Mouse (Mus musculus) gastrocnemius, postnatal 4 days (tissue): Measurements from ENCODE around the gene Olfr1287. TPM values are rescaled to one million over a fixed set of nuclear protein-coding genes. Genes with fewer than 3 reads are reported as not detected.

Experiments used
- DNase-seq, 2 experiments: peaks; one replicate each; pipeline ENCODE4 v3.0.0; 2021 to 2022; ENCODE audit warnings: low spot score in 2 of 2, mixed read lengths in 2 of 2
- long read RNA-seq, 2 experiments: library from polyadenylated mRNA; stranded (forward); transcript quantifications; one replicate each; pipeline ENCODE4 v2.0.0; 2021
- total RNA-seq, 2 experiments: library from RNA; stranded (reverse); gene quantifications; 2 replicates each; pipeline ENCODE4 v1.2.3; 2021

The Olfr1287 gene
- total RNA-seq = not detected
- long read RNA-seq, experiment 1 = 0 reads
- long read RNA-seq, experiment 2 = 0 reads

DNA sequence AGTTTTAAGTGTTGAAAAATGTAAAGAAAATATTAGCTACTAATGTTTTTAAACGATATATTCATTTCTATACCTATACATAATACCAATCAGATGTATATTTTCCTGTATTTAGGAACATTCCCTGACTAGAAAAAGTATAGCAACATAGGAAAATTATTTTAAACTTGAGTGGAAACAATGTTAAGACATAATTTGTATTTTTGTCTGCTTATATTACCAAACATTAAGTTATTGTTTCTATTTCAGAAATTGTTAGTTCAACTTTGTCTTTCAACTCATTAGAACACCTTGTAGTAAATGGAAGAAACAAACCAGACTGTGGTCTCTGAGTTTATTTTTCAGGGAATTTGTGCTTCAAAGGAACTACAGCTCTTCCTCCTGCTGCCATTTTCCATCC is at the start of gene Olfr1287:
Gene Olfr1287 (plus strand): TSS at position 301 of the 400 bp plus-strand sequence.
- no peak for DNase-seq

GRCm38 (mm10) chr2:111422931-111423330 is 26.0 kb upstream of the Olfr1287 start, which contains the start of gene Olfr1286:
Gene Olfr1286 (minus strand): TSS chr2:111423115.
- no peak for DNase-seq

DNA sequence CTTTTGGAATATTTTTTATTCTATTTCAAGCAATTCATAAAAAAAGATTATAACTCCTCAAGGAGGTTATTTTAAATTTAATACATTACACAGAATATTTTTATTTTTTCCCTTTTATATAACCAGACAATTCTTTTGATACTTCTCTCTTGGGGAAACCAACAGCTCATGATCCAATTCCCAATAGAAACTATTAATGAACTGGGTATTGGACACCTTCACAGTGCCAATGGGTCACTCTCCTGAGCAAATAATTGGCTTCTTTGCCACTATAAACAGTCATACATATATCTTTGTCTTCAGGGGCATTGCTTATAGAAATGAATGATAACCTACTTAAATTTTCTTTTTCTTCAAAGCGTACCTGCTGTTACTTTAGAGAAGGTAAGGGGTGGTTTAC is 24.9 kb downstream of the Olfr1287 start, which contains the start of gene Olfr1288:
Gene Olfr1288 (plus strand): TSS at position 301 of the 400 bp plus-strand sequence.
- DNase-seq = no peak

DNA sequence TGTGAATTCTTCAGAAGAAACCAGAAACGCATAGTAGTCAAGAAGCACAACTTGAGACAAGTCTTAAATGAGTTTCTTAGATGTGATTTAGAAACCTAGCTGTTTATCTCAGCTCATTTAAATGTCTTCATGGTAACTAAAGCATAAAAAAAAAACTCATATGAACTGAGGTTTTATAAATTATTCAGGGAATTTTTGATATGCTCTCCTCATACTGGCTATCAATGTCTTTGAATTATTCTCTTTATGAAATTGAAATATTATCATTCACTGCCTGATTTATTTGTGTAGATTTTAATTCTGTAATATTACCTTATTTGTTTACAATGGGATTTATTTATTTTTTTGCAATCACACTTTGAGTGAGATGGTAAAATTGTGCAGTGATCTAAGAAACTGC is 31.6 kb downstream of the Olfr1287 start, which contains the start of gene Olfr1289:
Gene Olfr1289 (plus strand): TSS at position 301 of the 400 bp plus-strand sequence.
- DNase-seq = no peak

GRCm38 (mm10) chr2:111493729-111494128 is 44.8 kb downstream of the Olfr1287 start, which contains the start of gene Olfr1290:
Gene Olfr1290 (minus strand): TSS chr2:111493829.
- DNase-seq = no peak

- DNase-seq = no peak
Observed at GRCm38 (mm10) chr2:111496880-111497279, 47.9 kb downstream of the Olfr1287 start, which contains the start of gene Olfr1291-ps1. Gene Olfr1291-ps1 (plus strand): TSS chr2:111497180.

Other genes with a start within 250 kb of the Olfr1287 start
- not detected for gene 4930430A15Rik, start 219.5 kb upstream of the Olfr1287 start, total RNA-seq
- not detected for gene Olfr1275, start 213.9 kb upstream of the Olfr1287 start, total RNA-seq
- gene Olfr1276, start 194.6 kb upstream of the Olfr1287 start, total RNA-seq = not detected
- not detected for gene Olfr1277, start 175.0 kb upstream of the Olfr1287 start, total RNA-seq
- not detected for gene Olfr1278, start 159.0 kb upstream of the Olfr1287 start, total RNA-seq
- gene Olfr1279, start 148.5 kb upstream of the Olfr1287 start, total RNA-seq = not detected
- gene Olfr1280, start 135.1 kb upstream of the Olfr1287 start, total RNA-seq = not detected
- gene Olfr1281, start 122.6 kb upstream of the Olfr1287 start, total RNA-seq = not detected
- gene Olfr1282, start 113.1 kb upstream of the Olfr1287 start, total RNA-seq = not detected
- not detected for gene Olfr1283, start 82.4 kb upstream of the Olfr1287 start, total RNA-seq
- gene Olfr1284, start 73.6 kb upstream of the Olfr1287 start, total RNA-seq = not detected
- gene Olfr1286, start 26.0 kb upstream of the Olfr1287 start, total RNA-seq = not detected
- gene Olfr1288, start 25.0 kb downstream of the Olfr1287 start, total RNA-seq = not detected
- not detected for gene Olfr1289, start 31.7 kb downstream of the Olfr1287 start, total RNA-seq
- gene Olfr1290, start 44.7 kb downstream of the Olfr1287 start, total RNA-seq = not detected
- not detected for gene Olfr1291-ps1, start 48.0 kb downstream of the Olfr1287 start, total RNA-seq
- gene Olfr1293-ps, start 76.1 kb downstream of the Olfr1287 start, total RNA-seq = not detected
- gene Olfr1294, start 91.1 kb downstream of the Olfr1287 start, total RNA-seq = not detected
- not detected for gene Olfr1295, start 120.5 kb downstream of the Olfr1287 start, total RNA-seq
- not detected for gene Olfr1297, start 177.4 kb downstream of the Olfr1287 start, total RNA-seq
- gene Olfr1298, start 200.1 kb downstream of the Olfr1287 start, total RNA-seq = not detected
- not detected for gene Olfr1299, start 212.3 kb downstream of the Olfr1287 start, total RNA-seq